Mouse (Mus musculus) gonadal fat pad, adult 2 months (tissue): ENCODE results near the gene Cd248. TPM values are rescaled to one million over a fixed set of nuclear protein-coding genes. Genes with fewer than 3 reads are reported as not detected.
A peak's percentile ranks its signal among the peaks of the same experiment; 100 is the strongest.

Experiments
- DNase-seq: peaks from one replicate; pipeline ENCODE4 v3.0.0-alpha.2; 2012; ENCODE audit warnings: low read depth
- polyA plus RNA-seq: library from polyadenylated mRNA; depleted of rRNA; stranded (reverse); fragments of >200 nt; gene quantifications from 2 replicates; pipeline ENCODE4 v1.2.3, GENCODE M21; 2012; rRNA removed

The Cd248 gene
- 27.7 and 39.6 TPM in 2 replicates for polyA plus RNA-seq

DNA sequence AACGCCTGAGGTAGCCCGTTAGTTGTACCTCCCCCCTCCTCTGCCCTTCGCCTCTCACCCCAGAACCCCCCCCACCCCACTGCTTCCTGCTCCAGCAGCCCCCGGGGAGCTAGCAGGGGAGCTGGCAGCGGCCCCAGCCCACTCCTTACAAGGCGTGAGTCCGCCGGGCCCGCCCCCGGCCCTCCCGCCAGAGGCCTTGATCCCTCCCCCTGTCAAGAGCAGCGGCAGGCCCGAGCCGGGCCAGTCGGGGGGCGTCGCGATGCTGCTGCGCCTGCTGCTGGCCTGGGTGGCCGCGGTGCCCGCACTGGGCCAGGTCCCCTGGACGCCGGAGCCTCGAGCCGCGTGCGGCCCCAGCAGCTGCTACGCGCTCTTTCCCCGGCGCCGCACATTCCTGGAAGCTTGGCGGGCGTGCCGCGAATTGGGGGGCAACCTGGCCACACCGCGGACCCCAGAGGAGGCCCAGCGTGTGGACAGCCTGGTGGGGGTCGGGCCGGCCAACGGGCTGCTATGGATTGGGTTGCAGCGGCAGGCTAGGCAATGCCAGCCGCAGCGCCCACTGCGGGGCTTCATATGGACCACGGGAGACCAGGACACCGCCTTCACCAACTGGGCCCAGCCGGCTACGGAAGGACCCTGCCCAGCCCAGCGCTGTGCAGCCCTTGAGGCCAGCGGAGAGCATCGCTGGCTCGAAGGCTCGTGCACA lies at the start of gene Cd248:
Cd248 (plus strand) TSS at position 212 of the 703 bp plus-strand sequence.
- DNase-seq: no peak

DNA sequence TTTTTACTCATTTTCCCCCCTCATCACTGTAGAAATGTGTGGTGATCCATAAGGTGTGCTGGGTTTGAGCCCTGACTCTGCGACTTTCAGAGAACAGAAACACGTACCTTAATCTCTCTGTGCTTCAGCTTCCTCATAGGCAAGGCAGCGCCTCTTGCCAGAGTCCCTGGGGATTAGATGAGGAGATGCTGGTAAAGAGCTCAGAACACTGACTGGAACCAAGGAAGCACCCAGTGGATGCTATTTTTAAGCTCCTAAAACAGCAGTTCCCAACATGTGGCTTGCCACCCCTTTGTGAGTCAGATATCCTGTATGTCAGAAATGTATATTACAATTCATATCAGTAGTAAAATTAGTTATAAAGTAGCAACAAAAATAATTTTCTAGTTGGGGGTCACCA lies 49.7 kb upstream of the Cd248 start:
- no peak for DNase-seq

DNA sequence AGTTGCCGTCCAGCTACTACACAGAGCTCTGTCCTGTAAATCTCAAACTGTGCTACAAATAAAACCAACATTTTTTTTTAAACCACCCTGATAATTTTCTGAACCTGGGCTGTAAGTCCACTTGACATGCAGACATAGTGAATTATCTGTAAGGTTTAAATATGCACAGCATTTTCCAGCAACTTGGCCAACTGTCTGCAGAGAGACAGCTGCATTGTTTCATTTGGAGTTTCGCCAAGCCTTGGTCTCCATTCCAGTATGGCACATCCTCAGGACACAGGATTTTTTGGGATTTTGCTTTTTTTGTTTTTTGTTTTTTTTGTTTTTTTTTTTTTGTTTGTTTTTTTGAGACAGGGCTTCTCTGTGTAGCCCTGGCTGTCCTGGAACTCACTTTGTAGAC lies 46.5 kb upstream of the Cd248 start:
- DNase-seq: no peak

DNA sequence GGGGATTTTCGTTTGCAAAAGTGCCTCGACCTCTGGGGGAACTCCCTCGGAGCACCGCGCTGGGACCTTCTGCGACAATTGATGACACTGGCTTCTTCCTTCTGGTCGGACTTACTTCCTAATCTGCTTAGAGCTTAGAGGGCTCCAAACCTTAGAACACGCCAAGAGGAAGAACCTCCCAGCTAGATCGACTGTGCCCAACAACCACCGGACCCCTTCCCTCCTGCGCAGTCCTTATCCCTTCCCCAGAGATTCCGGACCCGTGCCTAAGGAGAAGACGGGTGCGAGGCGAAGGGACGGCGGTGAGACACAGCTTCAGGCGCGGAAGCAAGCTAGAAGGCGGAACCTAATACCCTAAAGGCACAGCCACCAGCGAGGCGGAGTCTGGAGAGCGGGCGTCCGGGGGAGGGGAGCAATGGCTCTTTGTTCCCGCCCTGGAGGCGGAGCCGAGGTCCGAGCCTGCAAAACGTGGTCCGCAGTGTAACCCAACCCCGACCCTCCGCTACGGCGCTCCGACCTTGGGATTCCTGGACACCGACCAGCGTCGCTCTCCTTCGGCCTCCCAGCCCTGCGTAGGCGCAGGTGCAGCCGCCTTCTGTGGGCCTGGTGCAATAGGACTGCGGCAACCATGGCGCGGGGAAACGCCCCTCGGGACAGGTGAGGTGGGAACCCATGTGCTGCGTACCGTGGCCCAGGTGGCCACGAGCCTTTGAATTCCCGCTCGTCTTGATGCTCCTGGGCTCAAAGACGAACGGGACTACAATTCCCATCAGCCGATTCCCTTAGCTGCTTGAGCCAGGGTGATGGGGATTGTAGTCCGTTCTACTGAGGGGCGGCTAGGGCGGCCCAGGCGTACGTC lies 44.0 kb upstream of the Cd248 start, which contains the start of gene Slc29a2:
Slc29a2 (plus strand) TSS at position 240 of the 859 bp plus-strand sequence.
- DNase-seq: no peak

DNA sequence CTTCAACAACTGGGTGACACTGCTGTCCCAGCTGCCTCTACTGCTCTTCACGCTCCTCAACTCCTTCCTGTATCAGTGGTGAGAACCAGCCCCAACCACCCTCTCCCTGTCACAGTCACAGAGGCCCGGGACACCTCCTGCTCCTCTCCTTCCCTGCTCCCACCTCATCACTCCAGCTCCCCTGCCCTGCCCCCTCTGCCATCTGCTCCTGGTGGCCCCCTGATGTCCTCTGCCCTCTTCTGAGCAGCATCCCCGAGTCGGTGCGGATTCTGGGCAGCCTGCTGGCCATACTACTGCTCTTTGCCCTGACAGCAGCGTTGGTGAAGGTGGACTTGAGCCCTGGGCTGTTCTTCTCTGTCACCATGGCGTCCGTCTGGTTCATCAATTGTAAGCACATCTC lies 41.8 kb upstream of the Cd248 start:
- no peak for DNase-seq

DNA sequence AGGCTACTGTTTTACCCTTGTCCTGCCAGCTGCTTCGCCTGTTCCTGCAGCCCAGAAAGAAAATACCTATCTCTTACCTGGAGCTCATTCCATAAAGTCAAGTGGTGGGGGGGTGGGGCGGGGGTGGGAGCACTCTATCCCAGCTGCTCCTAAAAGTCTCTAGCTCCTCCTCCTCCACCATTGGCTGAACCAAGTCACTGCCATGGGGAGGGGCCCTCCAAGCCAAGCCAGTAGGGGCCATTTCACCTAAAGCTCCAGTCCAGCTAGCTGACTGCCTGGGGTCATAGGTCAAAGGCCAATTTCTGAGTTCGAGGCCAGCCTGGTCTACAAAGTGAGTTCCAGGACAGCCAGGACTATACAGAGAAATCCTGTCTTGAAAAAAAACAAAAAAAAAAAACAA lies 35.2 kb upstream of the Cd248 start:
- DNase-seq: no peak

DNA sequence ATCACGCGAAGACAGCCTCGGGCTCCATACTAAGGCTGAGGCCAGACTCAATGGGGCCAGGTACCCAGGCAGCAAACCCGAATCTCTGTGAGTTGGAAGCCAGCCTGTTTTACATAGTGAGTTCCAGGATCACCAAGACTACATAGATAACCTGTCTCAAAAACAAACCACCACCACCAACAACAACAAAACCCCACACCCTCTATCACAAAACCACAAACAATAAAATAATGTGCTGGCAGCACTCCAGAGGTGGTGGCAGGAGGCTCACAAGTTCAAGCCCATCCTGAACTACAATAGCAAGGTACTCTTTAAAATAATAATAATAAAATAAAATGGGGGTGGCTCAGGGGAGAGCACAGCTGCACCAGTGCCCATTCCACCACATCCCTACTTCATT lies 31.3 kb upstream of the Cd248 start:
- no peak for DNase-seq

DNA sequence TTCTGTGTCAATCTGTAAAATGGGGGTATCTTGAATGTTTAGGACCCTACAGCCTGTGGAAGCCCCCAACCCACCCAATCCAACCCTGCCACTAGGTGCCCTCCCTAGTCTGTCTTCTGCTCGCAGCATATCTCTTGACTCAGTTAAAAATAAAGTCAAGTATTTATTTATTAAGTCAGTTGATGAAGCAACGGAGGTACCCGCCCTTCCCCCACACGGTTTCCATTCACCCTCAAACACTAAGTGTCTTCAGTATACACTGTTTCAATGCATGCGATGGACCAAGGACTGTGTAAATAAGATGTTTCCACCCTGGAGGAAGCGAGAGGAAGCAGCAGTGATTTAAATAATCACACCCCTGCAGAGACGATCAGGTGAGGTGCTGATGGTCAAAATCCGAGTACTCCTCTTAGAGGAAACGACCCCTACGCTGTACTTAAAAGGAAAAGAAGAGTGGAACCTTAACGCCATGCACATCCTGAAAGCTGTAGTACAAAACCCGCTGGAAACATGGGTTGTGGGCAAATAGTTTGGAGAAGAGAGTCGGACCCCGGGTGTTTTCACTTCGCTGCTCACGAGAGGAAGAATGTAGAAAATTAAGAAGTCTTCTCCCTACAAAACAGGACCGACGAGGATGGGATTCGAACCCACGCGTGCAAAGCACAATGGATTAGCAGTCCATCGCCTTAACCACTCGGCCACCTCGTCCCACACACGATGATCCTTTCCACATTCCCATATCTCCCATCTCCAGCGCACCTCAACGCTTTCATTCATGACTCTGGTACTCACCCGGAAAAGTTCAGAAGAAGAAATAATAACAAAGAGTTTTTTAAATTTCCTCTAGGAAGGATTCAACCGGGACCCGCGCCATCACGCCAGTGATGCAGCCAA lies 30.0 kb upstream of the Cd248 start:
- no peak for DNase-seq

DNA sequence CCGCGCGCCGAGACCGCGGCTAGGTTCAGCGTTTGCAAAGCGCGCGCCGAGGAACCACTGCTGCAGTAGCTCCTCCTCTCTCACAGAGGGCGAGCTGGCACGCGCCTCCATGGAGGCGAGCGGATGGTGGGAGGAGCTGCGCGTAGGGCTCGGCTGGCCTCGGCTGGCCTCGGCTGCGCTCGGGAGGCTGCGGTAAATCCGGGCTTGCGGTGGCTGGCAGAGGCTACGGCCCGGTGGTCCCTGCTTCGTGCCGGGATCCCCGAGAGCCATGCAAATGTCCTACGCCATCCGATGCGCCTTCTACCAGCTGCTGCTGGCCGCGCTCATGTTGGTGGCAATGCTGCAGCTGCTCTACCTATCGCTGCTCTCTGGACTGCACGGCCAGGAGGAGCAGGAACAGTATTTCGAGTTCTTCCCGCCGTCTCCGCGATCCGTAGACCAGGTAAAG lies 29.1 kb upstream of the Cd248 start, which contains the start of the genes B4gat1 and AC124502.3:
B4gat1 (plus strand) TSS at position 118 of the 448 bp plus-strand sequence.
AC124502.3 (plus strand) TSS at position 183 of the 448 bp plus-strand sequence.
- DNase-seq: no peak

DNA sequence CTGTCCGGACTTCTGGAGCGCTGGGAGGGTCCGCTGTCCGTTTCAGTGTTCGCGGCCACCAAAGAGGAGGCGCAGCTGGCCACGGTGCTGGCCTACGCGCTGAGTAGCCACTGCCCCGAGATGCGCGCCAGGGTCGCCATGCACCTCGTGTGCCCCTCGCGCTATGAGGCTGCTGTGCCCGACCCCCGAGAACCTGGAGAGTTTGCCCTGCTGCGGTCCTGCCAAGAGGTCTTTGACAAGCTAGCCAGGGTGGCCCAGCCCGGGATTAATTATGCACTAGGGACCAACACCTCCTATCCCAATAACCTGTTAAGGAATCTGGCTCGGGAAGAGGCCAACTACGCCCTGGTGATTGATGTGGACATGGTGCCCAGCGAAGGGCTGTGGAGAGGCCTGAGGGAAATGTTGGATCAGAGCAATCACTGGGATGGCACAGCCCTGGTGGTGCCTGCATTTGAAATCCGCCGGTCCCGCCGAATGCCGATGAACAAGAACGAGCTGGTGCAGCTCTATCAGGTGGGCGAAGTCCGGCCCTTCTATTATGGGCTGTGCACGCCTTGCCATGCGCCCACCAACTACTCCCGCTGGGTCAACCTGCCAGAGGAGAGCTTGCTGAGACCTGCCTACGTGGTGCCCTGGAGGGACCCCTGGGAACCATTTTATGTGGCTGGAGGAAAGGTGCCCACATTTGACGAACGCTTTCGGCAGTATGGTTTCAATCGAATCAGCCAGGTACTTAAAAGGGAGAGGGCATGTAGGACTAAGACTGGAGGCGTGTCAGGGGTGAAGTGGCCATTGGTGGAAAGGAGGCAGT lies 28.4 kb upstream of the Cd248 start:
- DNase-seq: no peak

DNA sequence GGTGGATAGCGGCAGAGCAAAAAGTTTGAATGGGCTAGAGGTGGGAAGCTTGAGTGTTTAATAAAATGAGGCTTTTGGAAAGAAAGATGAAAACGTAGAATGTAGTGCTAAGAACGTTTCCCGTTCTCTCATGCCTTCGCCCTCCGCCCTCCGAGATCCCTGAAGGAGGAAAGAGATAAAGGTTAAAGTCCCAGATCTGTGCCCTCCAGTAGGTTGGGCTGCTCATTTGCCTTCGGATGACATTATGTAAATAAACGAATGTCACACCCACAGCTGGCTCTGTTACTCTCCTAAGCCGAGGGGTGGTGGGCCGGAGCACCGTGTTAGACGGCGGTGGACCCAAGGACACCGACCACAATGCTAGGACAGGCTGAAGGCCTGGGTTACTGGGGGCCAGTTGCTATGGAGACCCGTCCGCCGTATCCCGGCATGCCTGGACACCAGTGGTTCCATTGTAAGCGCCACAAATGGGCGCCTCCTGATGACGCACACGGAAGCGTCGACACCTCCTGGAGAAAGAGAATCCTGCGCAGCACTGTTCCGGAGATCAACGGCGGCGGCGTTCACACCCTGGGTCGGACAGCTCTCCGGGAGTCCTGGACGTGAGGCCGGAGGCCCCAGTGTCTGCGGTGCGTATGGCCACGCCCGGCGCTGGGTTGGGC lies 26.9 kb upstream of the Cd248 start, which contains the start of gene Brms1:
Brms1 (plus strand) TSS at position 493 of the 662 bp plus-strand sequence.
- no peak for DNase-seq

DNA sequence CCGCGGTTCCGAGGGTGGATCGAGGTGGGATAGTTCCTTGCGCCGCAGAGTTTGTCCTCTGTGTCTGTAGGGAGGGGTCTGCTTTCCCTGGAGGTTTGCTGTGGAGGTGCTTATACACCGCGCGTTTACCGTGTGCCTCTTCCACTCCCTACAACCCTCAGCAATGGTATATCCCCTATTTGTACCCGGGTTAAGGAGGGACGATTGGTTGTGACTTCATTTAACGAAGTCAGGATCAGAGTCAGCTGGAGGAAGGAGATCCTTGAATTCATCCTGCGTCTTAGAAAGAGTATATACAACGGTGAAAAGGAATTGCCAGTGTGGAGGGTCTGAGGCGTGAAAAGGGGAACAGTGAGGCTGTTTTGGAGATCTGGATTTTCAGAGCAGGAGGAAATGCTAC lies 26.3 kb upstream of the Cd248 start:
- DNase-seq: no peak

DNA sequence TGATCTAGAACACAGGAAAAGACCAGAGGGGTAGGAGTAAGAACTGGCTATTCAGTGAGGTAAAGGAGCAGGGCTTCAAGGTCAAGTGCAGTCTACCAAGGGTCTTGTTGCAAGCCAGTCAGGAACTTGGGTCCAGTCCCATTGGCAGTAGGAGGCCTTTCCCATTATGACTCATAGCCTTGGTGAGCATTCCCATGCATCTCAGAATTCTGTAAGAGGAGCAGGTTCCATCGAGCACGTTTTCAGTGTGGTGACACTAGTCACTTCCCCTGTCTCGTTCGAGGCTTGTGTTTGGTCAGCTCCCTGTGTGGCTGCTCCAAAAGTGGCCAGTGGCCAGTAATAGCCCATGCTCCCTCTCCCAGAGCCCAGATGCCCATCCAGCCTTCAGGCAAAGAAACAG lies 22.3 kb upstream of the Cd248 start:
- no peak for DNase-seq

DNA sequence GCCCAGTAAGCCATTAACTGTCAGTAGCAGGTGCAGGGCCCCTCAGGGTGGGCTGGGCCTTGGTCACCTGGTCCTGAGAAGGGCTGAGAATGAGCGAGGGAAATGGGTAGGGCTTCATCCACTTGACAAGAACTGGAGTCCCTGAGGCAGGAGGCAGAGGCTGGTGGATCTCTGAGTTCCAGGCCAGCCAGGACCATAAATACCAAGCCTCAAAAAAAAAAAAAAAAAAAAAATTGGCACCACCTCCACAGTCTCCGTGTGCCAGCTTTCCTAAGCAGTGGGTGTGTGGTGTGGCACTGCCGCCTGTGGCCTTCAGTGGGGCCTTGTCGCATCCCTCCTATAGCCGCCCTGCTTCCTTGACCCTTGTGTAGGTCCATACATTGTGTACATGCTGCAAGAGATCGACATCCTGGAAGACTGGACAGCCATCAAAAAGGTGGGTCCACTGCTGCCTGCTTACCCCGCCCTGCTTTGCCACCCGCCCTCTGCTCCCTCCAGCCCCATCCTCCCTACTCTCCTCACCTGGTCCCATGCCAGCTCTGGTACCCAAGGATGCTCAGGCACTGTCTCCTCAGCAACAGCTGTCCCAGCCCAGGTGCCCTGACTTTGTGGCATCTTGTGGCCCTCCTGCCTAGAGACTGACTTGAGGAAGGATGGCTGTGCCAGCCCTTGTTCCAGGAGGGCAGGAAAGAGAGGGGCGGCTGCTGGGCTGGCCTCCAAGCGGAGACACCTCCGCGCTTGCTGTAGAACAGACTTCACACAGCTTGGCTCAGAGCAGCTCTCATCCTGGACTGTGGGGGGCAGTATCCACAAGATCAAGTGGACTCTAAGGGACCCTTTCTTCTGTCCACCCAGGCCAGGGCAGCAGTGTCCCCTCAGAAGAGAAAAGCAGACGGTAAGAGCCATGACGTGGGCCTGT lies 19.5 kb upstream of the Cd248 start:
- DNase-seq: no peak

DNA sequence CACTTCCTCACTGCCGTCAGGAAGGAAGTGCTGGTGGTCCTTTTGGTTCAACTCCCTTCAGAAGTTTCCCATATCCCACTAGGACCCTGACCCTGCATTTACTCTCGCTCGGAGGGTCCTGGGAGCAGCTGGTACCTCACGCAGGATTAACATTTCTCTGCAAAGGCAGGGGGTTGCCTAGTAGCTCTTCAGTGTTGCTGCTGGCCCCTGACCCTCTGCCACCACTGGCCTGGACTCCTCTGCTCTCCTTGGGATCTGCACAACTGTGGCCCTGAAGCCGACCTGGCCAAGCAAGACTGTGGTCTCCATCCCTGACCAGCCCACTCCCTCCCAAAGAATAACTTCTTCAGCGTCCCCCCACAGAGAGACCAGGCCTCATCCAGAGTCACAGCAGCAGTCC lies 18.6 kb upstream of the Cd248 start:
- DNase-seq: no peak

DNA sequence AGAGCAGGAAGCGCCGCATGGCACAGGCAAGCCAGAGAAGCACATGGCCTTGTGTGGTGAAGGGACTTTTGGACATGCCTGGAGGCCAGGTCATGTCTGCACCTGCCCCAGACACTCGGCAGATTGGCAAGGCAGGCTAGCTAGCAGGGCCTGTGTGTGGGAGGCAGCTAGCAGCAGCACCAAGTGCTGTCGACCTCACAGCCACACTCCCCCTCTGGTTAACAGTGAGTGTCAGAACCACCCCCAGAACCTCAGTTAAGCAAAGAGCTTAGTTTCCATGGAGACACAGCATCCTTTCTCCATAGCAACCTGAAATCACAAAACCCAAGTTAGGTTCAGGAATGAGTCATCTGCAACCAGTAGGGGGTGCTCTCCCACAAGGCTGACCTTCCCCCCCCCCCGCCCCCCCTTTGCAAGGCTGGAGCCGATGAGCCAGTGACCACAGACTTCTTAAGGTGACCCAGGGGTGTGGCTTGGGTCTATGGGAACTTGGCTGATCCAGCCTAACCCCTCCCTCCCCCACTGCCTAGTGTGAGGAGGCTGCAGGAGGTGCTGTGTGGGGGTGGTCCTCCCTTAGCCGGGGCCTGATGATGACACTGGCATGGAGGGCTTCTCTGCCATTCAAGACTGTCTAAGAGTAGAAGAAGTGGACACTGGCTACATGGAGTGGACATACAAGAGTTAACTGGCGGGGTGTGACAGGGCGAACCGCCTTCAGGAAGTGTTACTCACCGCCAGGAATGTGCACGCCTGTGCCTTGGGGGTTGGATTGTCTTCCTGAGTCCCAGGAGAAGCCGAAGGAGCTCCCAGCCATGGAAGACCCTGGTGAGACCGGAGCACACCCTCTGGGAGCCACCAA lies 17.6 kb upstream of the Cd248 start, which contains the start of gene Rin1:
Rin1 (plus strand) TSS at position 435 of the 859 bp plus-strand sequence.
- peak; percentile 68 for DNase-seq

DNA sequence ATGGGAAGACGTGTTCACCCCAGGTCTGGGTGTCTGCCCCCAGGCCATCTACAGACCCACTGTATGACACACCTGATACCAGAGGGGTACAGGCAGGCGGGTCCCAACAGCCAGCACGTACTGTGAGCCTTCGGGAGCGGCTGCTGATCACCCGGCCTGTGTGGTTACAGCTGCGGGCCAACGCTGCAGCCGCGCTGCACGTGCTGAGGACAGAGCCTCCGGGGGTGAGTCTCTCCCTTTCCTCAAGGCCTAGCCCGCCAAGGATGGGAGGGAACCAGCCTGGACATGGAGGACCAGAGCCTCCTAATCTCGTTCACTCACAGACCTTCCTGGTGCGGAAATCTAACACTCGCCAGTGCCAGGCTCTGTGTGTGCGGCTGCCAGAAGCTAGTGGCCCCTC lies 16.8 kb upstream of the Cd248 start:
- DNase-seq: no peak

DNA sequence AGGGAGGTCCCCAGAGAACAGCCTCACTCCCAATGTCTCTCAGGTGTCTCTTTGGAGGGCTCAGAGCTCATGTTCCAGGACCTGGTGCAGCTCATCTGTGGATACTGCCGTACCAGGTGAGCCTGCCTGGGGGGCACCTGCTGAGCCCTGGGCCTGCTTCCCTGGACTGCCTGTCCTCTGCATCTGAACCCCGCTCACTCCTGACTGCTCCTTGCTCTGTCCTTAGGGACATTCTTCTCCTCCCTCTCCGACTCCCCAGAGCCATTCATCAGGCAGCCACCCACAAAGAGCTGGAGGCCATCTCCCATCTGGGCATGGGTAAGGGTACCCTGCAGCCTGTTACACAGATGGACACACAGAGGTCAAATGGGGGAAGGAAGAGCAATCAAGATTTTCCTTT lies 16.4 kb upstream of the Cd248 start:
- DNase-seq: no peak
